Mouse (Mus musculus): ENCODE results near the gene Ptpn7. TPM values are rescaled to one million over a fixed set of nuclear protein-coding genes. Genes with fewer than 3 reads are reported as not detected.

The Ptpn7 gene
- total and polyA plus RNA-seq, 3 experiments, result 202 to 215 TPM; not detected in 1

DNA sequence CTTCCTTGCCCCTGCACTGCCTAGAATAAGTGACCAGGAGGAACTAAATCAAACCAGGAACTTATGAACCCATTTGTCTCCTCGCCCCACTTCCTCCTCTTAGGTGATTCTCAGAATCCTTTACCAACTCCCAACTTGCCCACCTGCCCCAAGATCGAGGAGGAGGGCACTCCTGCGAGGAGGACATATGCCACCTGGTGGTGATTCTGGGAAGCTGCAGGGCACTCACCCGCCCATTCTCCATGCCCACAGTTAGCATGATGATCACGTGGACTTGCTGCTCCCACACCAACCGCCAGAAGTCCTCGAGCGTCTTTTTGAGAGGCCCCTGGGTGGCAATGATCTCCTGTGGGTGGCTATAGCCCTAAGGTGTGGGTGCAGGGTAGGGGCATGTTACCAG, 19.8 kb upstream of the Ptpn7 start (continued):
- no peak for TF ChIP-seq SIN3A (IDR thresholded peaks at IDR 0.05; ENCODE audit: low read length)
- no peak for TF ChIP-seq TBP (IDR thresholded peaks at IDR 0.05; ENCODE audit: low read depth, low read length)
- no peak for TF ChIP-seq ZKSCAN1 (IDR thresholded peaks at IDR 0.05; ENCODE audit: low read depth, low read length)
- no peak for TF ChIP-seq GABPA (IDR thresholded peaks at IDR 0.05; ENCODE audit: low read depth, low read length)
- no peak for TF ChIP-seq MAZ (IDR thresholded peaks at IDR 0.05; ENCODE audit: low read depth, low read length)

DNA sequence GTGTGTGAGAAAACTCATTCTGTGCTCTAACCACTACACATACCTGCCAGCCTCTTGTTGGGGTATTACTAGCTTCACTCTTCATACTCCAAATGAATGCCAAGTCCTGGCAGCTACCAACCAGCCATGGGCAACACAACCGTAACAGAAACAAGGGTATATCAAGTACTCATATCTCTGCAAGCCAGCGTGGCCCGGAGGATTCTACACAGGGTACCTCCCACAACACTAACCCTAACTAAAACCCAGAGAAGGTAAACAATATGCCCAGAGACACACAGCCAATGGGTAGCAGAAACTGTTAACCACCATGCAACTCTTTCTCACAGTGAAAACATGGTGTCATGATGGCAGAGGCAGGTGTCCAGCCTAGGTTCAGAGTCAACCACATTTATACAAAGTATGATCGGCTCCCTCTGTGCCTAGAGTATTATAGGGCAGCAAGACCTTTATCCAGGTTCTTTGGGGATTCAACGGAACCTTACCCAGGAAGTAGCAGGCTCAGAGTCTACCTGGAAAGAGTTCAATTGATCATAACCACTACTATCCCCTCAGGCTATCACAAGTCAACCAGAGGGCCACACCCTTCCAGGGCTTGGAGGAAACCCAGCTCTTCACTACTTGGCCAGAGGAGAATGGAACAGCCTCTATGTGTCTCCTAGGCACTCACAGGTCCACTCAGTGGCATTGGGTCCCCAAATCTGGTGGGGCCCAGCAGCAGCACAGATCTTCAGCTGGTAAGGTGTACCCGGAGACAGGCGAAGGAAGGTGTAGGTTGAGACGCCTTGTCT, 7.7 kb upstream of the Ptpn7 start:
- no peak for DNase-seq (ENCODE audit: low read depth, low spot score)
- Histone ChIP-seq H3K4me1 (ENCODE audit: control insufficient read depth in 1 of 2, insufficient read depth in 2 of 2, low read length in 2 of 2) (peaks cover 0 to 11% of the 10 kb centered on the region in 2 experiments; a peak in 2 of 4 replicates), H3K9ac (ENCODE audit: control insufficient read depth, low read depth, low read length, poor library complexity, severe bottlenecking) (no peak overlapping the region), H3K4me3 (ENCODE audit: control insufficient read depth in 1 of 2, insufficient read depth in 1 of 2, low read depth in 2 of 2, low read length in 2 of 2) (no peak overlapping the region), H3K36me3 (ENCODE audit: control insufficient read depth in 1 of 2, insufficient read depth in 2 of 2, low read length in 2 of 2) (peaks cover 2 to 7% of the 10 kb centered on the region in 2 experiments; a peak in 3 of 4 replicates), H3K27me3 (ENCODE audit: control insufficient read depth in 1 of 2, insufficient read depth in 2 of 2, low read length in 2 of 2) (no peaks in the 10 kb centered on the region), H3K27ac (ENCODE audit: control insufficient read depth, low read depth, low read length) (no peak overlapping the region), H3K79me2 (ENCODE audit: control insufficient read depth, insufficient read depth, low read length, poor library complexity) (no peaks in the 10 kb centered on the region), H3K9me3 (replicated peaks; ENCODE audit: insufficient read depth, low read length) (no peaks in the 10 kb centered on the region)
- TF ChIP-seq GABPA (IDR thresholded peaks at IDR 0.05; ENCODE audit: low read depth, low read length), result no peak
- TF ChIP-seq MAZ (IDR thresholded peaks at IDR 0.05; ENCODE audit: low read depth, low read length), result no peak
- TF ChIP-seq TBP (IDR thresholded peaks at IDR 0.05; ENCODE audit: low read depth, low read length), result no peak
- no peak for TF ChIP-seq RCOR1 (IDR thresholded peaks at IDR 0.05; ENCODE audit: low read depth, low read length)
- TF ChIP-seq CTCF (IDR thresholded peaks at IDR 0.05 in 2 of 3, conservative IDR thresholded peaks at IDR 0.05 in 1 of 3; ENCODE audit: control insufficient read depth in 1 of 3, insufficient read depth in 1 of 3, low read depth in 2 of 3, low read length in 3 of 3, poor library complexity in 1 of 3, severe bottlenecking in 1 of 3), result no peak
- TF ChIP-seq POLR2AphosphoS2 (IDR thresholded peaks at IDR 0.05; ENCODE audit: low read length), result no peak
- no peak for TF ChIP-seq NELFE (IDR thresholded peaks at IDR 0.05; ENCODE audit: low read depth, low read length)
- no peak for TF ChIP-seq CHD2 (IDR thresholded peaks at IDR 0.05; ENCODE audit: low read length)
- TF ChIP-seq TCF12 (IDR thresholded peaks at IDR 0.05; ENCODE audit: low read depth, low read length), result no peak
- no peak for TF ChIP-seq SMC3 (IDR thresholded peaks at IDR 0.05; ENCODE audit: low read depth, low read length)
- TF ChIP-seq ZNF384 (IDR thresholded peaks at IDR 0.05; ENCODE audit: low read depth, low read length), result no peak

DNA sequence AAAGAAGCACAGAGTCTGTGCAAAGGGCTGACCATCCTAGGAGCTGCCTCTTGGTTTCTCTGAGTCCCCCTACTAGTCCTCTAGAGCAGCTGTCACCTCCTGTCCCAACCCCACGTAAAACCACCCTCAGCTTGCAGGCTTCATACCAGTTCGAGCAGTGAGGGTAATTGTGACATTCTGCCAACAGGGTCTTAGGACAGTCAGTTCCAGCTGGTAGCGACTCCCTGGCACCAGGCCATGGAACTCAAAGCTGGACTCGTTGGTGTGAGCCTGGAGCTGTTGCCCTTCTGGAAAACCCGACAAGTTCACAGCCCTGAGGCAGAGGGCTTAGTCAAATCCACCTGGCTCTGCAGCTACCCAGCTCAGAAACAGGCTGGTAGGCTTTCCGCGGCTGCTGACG, 6.5 kb upstream of the Ptpn7 start:
- no peak for DNase-seq (ENCODE audit: low read depth, low spot score)
- Histone ChIP-seq H3K9me3 (replicated peaks; ENCODE audit: insufficient read depth, low read length) (no peaks in the 10 kb centered on the region), H3K9ac (ENCODE audit: control insufficient read depth, low read depth, low read length, poor library complexity, severe bottlenecking) (no peak overlapping the region), H3K36me3 (ENCODE audit: control insufficient read depth in 1 of 2, insufficient read depth in 2 of 2, low read length in 2 of 2) (peaks cover 2 to 9% of the 10 kb centered on the region in 2 experiments; a peak in 3 of 4 replicates), H3K4me1 (ENCODE audit: control insufficient read depth in 1 of 2, insufficient read depth in 2 of 2, low read length in 2 of 2) (peaks cover 0 to 17% of the 10 kb centered on the region in 2 experiments; a peak in 2 of 4 replicates), H3K27ac (ENCODE audit: control insufficient read depth, low read depth, low read length) (no peak overlapping the region), H3K79me2 (ENCODE audit: control insufficient read depth, insufficient read depth, low read length, poor library complexity) (peaks cover 3% of the 10 kb centered on the region; the same call in 1 of the 2 replicates), H3K4me3 (ENCODE audit: control insufficient read depth in 1 of 2, insufficient read depth in 1 of 2, low read depth in 2 of 2, low read length in 2 of 2) (no peak overlapping the region), H3K27me3 (ENCODE audit: control insufficient read depth in 1 of 2, insufficient read depth in 2 of 2, low read length in 2 of 2) (no peaks in the 10 kb centered on the region)
- TF ChIP-seq ZMIZ1 (IDR thresholded peaks at IDR 0.05; ENCODE audit: low read depth, low read length), result no peak
- TF ChIP-seq ZKSCAN1 (IDR thresholded peaks at IDR 0.05; ENCODE audit: low read depth, low read length), result no peak
- TF ChIP-seq CHD2 (IDR thresholded peaks at IDR 0.05; ENCODE audit: low read length), result no peak
- no peak for TF ChIP-seq ZC3H11A (IDR thresholded peaks at IDR 0.05; ENCODE audit: low read depth, low read length)
- no peak for TF ChIP-seq MAX (IDR thresholded peaks at IDR 0.05; ENCODE audit: low read length)
- no peak for TF ChIP-seq KAT2A (conservative IDR thresholded peaks at IDR 0.05; ENCODE audit: low read depth, low read length)
- no peak for TF ChIP-seq RCOR1 (IDR thresholded peaks at IDR 0.05; ENCODE audit: low read depth, low read length)
